Mouse (Mus musculus): ENCODE data around the gene Zfp180.

GRCm38 (mm10) chr7:24111772-24112155 is 30.0 kb downstream of the Zfp180 start:
- TF ChIP-seq CTCF (conservative IDR thresholded peaks at IDR 0.05; ENCODE audit: insufficient read depth, insufficient read length, low read depth, low read length) (no peak), POLR2A (IDR thresholded peaks at IDR 0.05; ENCODE audit: low read depth, low read length) (no peak)
